Mouse (Mus musculus): ENCODE data around the gene Zbtb8os. TPM values are rescaled to one million over a fixed set of nuclear protein-coding genes. Genes with fewer than 3 reads are reported as not detected.

Gene Zbtb8os
- polyA plus RNA-seq, 1 experiment from 2014 or later, result 41.7 TPM

DNA sequence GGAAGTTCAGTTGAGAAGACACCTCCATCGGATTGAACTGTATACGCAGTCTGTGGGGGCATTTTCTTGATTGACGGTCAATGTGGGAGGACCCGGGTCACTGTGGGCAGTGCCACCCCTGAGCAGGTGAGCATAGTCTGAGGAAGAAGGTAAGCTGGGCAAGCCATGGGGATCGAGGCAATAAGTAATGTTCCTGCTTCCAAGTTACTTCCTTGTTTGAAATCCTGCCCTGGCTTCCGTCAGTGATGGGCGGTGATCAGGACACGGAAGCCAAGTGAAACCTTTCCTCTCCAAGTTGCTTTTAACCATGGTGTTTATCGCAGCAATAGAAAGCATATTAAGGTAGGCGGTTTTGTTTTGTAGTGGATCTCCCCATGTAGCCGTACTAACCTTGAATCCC is 50.2 kb downstream of the Zbtb8os start:
- TF ChIP-seq EP300 (optimal IDR thresholded peaks at IDR 0.05) (no peak), CTCF (IDR thresholded peaks at IDR 0.05; ENCODE audit: low read depth) (no peak)
- H3K27ac ChIP-seq (replicated peaks), result peak overlapping the region; percentile 61
- H3K36me3 ChIP-seq (ENCODE audit: control insufficient read depth, insufficient read depth, low read length), result no peaks in the 10 kb centered on the region
- no peaks in the 10 kb centered on the region for H3K27me3 ChIP-seq (ENCODE audit: control insufficient read depth, insufficient read depth, low read length)
- ATAC-seq (ENCODE audit: low FRiP score, low TSS enrichment) (peak; percentile 22; the same call in 1 of the 2 replicates), DNase-seq (ENCODE audit: low spot score) (peak; percentile 54)
- no peak overlapping the region for H3K4me3 ChIP-seq (ENCODE audit: low read depth, low read length)
- no peak overlapping the region for H3K9ac ChIP-seq (ENCODE audit: low read length)
- 70% methylated on average over 11 of the region's 11 CpGs for WGBS
- H3K4me2 ChIP-seq (replicated peaks; ENCODE audit: low read depth), result no peak overlapping the region
- no peaks in the 10 kb centered on the region for H3K4me1 ChIP-seq (replicated peaks; ENCODE audit: control insufficient read depth, insufficient read depth)
- H3K9me3 ChIP-seq (ENCODE audit: control insufficient read depth, low read length), result no peaks in the 10 kb centered on the region

DNA sequence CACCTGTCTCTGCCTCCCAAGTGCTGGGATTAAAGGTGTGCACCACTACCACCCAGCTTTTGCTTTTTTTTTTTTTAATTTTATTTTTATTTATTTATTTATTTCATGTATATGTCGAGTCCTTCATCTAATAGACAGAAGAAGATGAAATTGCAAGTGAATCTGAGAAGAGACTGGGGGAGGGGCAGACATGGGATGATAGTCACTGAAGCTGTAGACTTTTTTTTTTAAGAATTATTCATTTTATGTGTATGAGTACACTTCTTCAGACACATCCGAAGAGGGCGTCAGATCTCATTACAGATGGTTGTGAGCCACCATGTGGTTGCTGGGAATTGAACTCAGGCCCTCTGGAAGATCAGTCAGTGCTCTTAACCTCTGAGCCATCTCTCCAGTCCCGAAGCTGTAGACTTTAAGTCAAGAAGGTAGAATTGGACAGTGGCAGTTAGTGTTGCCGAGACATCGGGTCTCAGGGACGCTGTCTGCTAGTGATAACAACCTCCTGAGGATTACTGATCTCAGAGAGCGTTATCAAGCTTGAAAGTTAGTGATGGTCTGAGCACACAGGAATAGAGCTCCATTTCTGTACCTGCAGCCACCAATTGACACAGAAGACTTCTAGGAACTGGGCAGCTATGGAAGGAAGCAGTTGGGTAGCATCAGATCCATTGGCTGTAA is 50.9 kb downstream of the Zbtb8os start:
- Histone ChIP-seq H3K9me3 (ENCODE audit: control insufficient read depth, low read length) (no peaks in the 10 kb centered on the region), H3K4me1 (replicated peaks; ENCODE audit: control insufficient read depth, insufficient read depth) (no peaks in the 10 kb centered on the region), H3K27me3 (ENCODE audit: control insufficient read depth, insufficient read depth, low read length) (no peaks in the 10 kb centered on the region), H3K36me3 (ENCODE audit: control insufficient read depth, insufficient read depth, low read length) (no peaks in the 10 kb centered on the region), H3K9ac (ENCODE audit: low read length) (no peak overlapping the region), H3K4me3 (ENCODE audit: low read depth, low read length) (no peak overlapping the region), H3K4me2 (replicated peaks; ENCODE audit: low read depth) (no peak overlapping the region), H3K27ac (replicated peaks) (no peak overlapping the region)
- TF ChIP-seq EP300 (optimal IDR thresholded peaks at IDR 0.05), result no peak
- TF ChIP-seq CTCF (IDR thresholded peaks at IDR 0.05; ENCODE audit: low read depth), result no peak
- ATAC-seq (ENCODE audit: low FRiP score, low TSS enrichment) (no peak), DNase-seq (ENCODE audit: low spot score) (no peak)
- WGBS, result 91% methylated on average over 8 of the region's 8 CpGs

DNA sequence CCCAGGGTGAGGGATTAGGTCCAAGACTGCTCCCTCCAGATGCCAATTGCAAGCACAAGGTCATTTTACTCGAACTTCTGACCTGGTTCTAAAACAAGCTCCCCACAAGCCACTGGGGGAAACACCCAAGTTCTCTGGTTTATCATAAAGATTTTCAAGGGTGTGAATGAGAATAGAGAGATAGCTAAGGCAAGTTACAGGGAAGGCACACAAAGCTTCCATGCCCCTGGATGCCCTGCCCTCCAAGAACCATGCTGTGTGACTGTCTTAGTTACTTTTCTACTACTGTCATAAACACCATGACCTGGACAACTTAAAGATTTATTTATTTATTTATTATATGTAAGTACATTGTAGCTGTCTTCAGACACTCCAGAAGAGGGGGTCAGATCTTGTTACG is 51.5 kb downstream of the Zbtb8os start:
- no peaks in the 10 kb centered on the region for H3K27me3 ChIP-seq (ENCODE audit: control insufficient read depth, insufficient read depth, low read length)
- 71% methylated on average over 1 of the region's 2 CpGs for WGBS
- no peak overlapping the region for H3K27ac ChIP-seq (replicated peaks)
- no peaks in the 10 kb centered on the region for H3K9me3 ChIP-seq (ENCODE audit: control insufficient read depth, low read length)
- H3K4me1 ChIP-seq (replicated peaks; ENCODE audit: control insufficient read depth, insufficient read depth), result no peaks in the 10 kb centered on the region
- DNase-seq (ENCODE audit: low spot score), result no peak
- TF ChIP-seq EP300 (optimal IDR thresholded peaks at IDR 0.05), result no peak
- no peak for TF ChIP-seq CTCF (IDR thresholded peaks at IDR 0.05; ENCODE audit: low read depth)
- no peak for ATAC-seq (ENCODE audit: low FRiP score, low TSS enrichment)
- no peak overlapping the region for H3K4me2 ChIP-seq (replicated peaks; ENCODE audit: low read depth)
- no peak overlapping the region for H3K9ac ChIP-seq (ENCODE audit: low read length)
- H3K36me3 ChIP-seq (ENCODE audit: control insufficient read depth, insufficient read depth, low read length), result no peaks in the 10 kb centered on the region
- no peak overlapping the region for H3K4me3 ChIP-seq (ENCODE audit: low read depth, low read length)

DNA sequence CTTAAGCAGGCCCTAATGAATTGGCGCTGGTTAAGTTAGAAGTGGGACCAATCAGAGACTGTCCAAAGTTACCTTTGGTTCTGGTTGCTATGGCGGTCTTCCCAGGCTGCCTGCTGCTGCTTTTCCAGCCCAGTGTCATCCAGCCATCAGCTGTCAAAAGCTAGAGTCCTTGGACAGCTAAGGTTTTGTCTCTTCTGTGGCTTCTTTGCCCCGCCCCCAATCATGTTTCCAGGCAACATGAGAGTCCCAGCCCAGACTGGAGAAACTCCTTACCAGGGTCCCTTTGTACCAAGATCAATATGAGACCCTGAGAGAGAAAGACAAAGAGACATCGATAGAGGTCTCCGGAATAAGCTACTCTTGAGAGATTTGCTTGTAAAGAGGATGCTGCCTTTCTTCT is 52.9 kb downstream of the Zbtb8os start:
- H3K9ac ChIP-seq (ENCODE audit: low read length), result no peak overlapping the region
- no peak overlapping the region for H3K27ac ChIP-seq (replicated peaks)
- H3K4me1 ChIP-seq (replicated peaks; ENCODE audit: control insufficient read depth, insufficient read depth), result no peaks in the 10 kb centered on the region
- no peaks in the 10 kb centered on the region for H3K9me3 ChIP-seq (ENCODE audit: control insufficient read depth, low read length)
- H3K27me3 ChIP-seq (ENCODE audit: control insufficient read depth, insufficient read depth, low read length), result no peaks in the 10 kb centered on the region
- TF ChIP-seq CTCF (IDR thresholded peaks at IDR 0.05; ENCODE audit: low read depth), result no peak
- no peak for TF ChIP-seq EP300 (optimal IDR thresholded peaks at IDR 0.05)
- 88% methylated on average over 5 of the region's 5 CpGs for WGBS
- H3K4me3 ChIP-seq (ENCODE audit: low read depth, low read length), result no peak overlapping the region
- no peak for DNase-seq (ENCODE audit: low spot score)
- no peaks in the 10 kb centered on the region for H3K36me3 ChIP-seq (ENCODE audit: control insufficient read depth, insufficient read depth, low read length)
- H3K4me2 ChIP-seq (replicated peaks; ENCODE audit: low read depth), result no peak overlapping the region
- no peak for ATAC-seq (ENCODE audit: low FRiP score, low TSS enrichment)

DNA sequence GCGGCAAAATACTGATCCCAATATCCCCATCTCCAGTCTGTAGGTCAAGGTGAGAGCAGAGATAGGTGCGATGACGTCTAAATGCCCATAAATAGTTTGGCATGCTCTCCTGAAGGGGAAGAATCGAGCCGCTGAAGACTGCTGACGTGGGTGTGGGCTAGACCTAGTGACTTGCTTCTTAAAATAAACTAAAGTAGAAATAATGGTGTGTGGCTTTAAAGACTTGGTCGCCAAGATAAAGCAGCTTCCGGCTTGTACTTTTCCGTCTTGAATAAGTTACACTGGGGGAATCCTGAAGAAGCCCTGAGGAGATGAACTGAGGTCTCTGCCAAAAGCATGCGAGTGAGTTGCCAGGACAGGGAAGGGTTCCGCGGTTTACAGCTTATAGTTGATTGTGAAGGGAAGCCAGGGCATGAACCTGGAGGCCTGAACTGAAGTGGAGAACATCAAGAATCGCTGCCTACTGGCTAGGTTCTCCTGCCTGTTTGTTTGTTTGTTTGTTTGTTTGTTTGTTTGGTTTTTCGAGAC is 54.8 kb downstream of the Zbtb8os start:
- H3K27me3 ChIP-seq (ENCODE audit: control insufficient read depth, insufficient read depth, low read length), result no peaks in the 10 kb centered on the region
- no peaks in the 10 kb centered on the region for H3K4me1 ChIP-seq (replicated peaks; ENCODE audit: control insufficient read depth, insufficient read depth)
- TF ChIP-seq CTCF (IDR thresholded peaks at IDR 0.05; ENCODE audit: low read depth), result no peak
- TF ChIP-seq EP300 (optimal IDR thresholded peaks at IDR 0.05), result no peak
- H3K27ac ChIP-seq (replicated peaks), result no peak overlapping the region
- H3K9me3 ChIP-seq (ENCODE audit: control insufficient read depth, low read length), result no peaks in the 10 kb centered on the region
- H3K4me2 ChIP-seq (replicated peaks; ENCODE audit: low read depth), result no peak overlapping the region
- H3K36me3 ChIP-seq (ENCODE audit: control insufficient read depth, insufficient read depth, low read length), result no peaks in the 10 kb centered on the region
- DNase-seq (ENCODE audit: low spot score), result no peak
- ATAC-seq (ENCODE audit: low FRiP score, low TSS enrichment), result no peak
- no peak overlapping the region for H3K9ac ChIP-seq (ENCODE audit: low read length)
- H3K4me3 ChIP-seq (ENCODE audit: low read depth, low read length), result no peak overlapping the region
- WGBS, result 62% methylated on average over 14 of the region's 14 CpGs

DNA sequence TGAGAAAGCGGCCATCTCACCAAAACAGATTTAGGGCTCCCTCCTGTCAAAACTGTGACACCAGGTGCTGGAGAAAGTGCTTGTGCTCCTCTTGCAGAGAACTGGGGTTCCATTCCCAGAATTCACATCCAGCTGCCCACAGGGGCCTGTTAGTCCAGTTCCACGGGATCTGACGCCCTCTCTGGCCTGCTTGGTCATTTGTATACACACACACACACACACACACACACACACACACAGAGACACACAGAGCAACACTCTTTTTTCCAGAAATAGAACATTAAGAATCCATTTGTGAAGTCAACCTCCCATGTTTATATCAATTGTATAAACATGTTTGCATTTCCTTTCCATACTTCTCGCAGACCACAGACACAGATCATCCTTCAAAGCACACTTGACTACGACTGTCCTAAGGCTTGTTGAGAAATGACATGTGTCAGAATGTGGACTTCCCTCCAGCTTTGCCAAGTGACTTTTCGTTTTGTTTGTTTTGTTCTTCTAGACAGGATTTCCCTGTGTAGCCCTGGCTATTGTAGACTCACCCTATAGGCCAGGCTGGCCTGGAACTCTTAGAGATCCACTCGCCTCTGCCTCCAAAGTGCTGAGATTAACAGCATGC is 55.6 kb downstream of the Zbtb8os start:
- no peaks in the 10 kb centered on the region for H3K27me3 ChIP-seq (ENCODE audit: control insufficient read depth, insufficient read depth, low read length)
- H3K36me3 ChIP-seq (ENCODE audit: control insufficient read depth, insufficient read depth, low read length), result no peaks in the 10 kb centered on the region
- H3K9ac ChIP-seq (ENCODE audit: low read length), result no peak overlapping the region
- H3K9me3 ChIP-seq (ENCODE audit: control insufficient read depth, low read length), result no peaks in the 10 kb centered on the region
- WGBS, result 57% methylated on average over 7 of the region's 7 CpGs
- H3K27ac ChIP-seq (replicated peaks), result no peak overlapping the region
- H3K4me2 ChIP-seq (replicated peaks; ENCODE audit: low read depth), result no peak overlapping the region
- no peaks in the 10 kb centered on the region for H3K4me1 ChIP-seq (replicated peaks; ENCODE audit: control insufficient read depth, insufficient read depth)
- H3K4me3 ChIP-seq (ENCODE audit: low read depth, low read length), result no peak overlapping the region
- DNase-seq (ENCODE audit: low spot score) (no peak), ATAC-seq (ENCODE audit: low FRiP score, low TSS enrichment) (no peak)
- TF ChIP-seq EP300 (optimal IDR thresholded peaks at IDR 0.05), result no peak
- TF ChIP-seq CTCF (IDR thresholded peaks at IDR 0.05; ENCODE audit: low read depth), result no peak

All from stomach, postnatal 0 days (tissue).